Mouse (Mus musculus) left cerebral cortex, postnatal 14 days (tissue): ENCODE results near the gene Hpse2. TPM values are rescaled to one million over a fixed set of nuclear protein-coding genes. Genes with fewer than 3 reads are reported as not detected.

Source experiments
- DNase-seq, 2 experiments: peaks; one replicate each; pipeline ENCODE4 v3.0.0; 2021 to 2022; ENCODE audit warnings: low spot score in 2 of 2, mixed read lengths in 1 of 2
- intact Hi-C: fragments of 180-260 bp; cut with DNase I; formaldehyde crosslinking; loops from one replicate; pipeline ENCODE4 v1.15.1; 2025
- total RNA-seq, 2 experiments: library from RNA; stranded (reverse); gene quantifications; 2 replicates each; pipeline ENCODE4 v1.2.3; 2021

The Hpse2 gene
- total RNA-seq, 2 experiments from 2014 or later, result 0.18 to 0.27 TPM

GRCm38 (mm10) chr19:42877653-42878052 is 510.5 kb downstream of the Hpse2 start:
- no peak for DNase-seq
- intact Hi-C loops, result no loop called here

DNA sequence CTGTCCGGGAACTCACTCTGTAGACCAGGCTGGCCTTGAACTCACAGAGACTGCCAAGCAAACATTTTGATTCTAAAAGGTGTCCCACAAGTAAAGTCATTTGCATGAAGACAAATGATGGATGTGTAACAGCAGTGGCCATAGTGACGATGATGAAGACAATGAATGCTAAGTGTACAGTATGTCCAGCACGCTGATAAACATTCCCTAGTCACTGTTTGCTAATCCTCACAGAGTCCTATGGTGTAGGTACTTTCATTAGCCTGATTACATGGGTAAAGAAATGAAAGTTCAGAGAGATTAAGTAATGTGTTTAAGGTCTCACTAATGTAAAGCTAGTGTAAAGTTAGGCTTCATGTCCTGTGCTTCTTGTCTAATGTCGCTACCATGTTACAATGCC is 511.6 kb downstream of the Hpse2 start:
- intact Hi-C loops, result no loop called here
- DNase-seq, result no peak

DNA sequence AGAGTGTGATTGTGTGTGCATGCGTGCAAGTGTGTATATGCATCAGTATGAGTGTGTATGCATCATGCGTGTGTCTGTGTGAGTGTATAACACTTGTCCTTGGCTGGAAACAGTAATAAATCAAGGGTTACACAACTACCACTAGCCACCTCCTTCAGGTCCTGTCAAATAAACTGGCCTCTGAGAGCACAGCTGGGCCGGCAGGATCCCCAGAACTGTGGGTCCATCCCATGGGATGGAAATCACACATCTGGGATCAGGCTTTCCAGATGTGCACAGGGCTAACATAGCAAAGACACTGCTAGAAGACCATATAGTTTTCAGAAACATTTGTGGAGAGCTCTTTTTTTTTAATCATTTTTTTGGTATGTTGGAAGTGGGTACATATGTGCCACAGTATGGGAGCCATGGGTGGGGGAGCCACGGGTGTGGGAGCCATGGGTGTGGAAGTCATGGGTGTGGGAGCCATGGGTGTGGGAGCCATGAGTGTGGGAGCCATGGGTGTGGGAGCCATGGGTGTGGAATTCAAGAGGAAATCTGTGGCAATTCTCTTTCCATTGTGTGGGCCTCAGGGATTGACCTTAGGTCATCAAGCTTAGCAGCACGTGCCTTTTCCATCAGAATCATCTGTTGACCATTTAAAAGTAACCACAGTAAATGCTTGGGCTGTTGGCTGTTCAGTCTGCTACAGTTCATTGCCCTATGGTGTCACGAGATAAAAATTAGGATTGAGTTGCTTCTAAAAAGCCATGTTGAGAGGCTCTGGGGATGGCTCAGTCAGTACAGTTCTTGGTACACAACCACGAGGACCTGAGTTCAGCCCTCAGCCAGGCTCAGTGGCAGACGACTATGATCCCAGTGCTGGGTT is 518.3 kb downstream of the Hpse2 start:
- no peak for DNase-seq
- intact Hi-C loops, result no loop called here

DNA sequence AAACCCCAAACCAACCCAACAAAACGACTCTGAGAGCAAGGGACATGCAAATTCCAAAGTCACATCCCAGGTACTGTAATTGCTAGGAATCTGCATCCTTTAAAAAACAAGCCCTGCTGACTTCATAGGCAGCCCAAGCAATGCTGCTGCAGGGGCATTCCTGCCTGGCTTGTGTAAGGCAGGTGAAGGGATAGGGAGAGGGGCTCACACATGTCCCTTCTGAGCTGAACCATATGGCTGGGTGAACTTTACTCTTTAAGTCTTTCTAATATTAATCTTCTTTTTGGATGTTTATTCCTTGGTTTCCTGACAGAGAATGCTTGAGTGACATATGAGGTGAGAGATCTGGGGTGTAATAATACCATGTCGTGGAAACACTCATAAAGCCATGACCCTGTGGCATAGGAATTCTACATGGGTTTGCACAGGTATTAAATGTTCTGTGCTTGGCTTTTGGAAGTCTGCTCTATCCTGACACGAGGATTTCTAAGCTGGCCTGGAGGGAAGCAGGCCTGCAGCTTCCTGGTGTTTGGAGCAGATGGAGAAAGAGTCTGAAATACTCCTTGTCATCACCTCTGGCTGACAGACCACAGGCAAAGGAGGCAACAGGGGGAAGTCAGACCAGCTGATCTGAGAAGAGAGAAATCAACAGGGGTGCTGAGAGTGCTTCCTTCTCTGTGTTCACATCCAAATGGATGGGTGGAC is 519.0 kb downstream of the Hpse2 start:
- intact Hi-C loops, result no loop called here
- no peak for DNase-seq

GRCm38 (mm10) chr19:42863013-42863412 is 525.1 kb downstream of the Hpse2 start:
- DNase-seq, result no peak
- intact Hi-C loops, result no loop called here

DNA sequence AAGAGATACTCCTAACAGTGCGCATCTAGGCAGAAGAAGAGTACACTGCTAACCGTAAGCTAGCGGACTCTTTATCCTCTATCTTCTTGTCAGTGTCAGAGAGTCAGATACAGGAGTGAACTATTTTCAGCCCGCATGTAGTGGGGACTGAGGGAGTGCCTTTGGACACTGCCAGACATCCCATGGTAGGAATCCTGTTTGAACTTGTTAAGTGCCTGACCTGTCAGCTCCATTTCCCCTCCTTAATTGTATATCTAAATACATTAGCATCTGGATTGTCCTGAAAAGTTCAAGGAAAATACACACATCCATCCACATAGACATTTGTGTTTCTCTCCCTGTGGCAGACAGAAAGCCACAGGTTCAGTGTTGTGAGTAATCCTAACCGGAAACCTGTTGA is 531.1 kb downstream of the Hpse2 start:
- DNase-seq, result no peak
- intact Hi-C loops, result no loop called here

- DNase-seq, result no peak
- intact Hi-C loops, result no loop called here
These were observed 532.5 kb downstream of the Hpse2 start for GRCm38 (mm10) chr19:42855649-42856048.

DNA sequence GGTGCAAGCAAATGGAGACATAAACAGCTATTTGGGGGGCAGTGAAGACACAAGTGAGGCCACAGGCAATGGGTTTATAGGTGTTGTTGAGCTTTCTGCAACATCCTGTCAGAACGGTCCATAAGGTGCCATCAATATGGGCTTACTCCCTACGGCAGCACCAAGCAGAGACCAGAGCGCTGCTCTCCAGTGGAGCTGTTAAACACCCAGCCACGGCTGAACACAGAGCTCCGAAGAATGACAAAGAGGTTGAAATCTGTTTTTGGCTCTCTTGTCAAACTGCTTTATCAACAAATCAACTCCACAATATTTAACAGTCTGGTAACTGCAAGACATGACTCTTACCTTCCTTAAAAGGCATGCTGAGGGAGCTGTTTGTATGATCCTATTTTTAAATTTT is 537.7 kb downstream of the Hpse2 start:
- peak in 1 of 2 experiments; percentile 38 for DNase-seq
- intact Hi-C loops, result no loop called here

- intact Hi-C loops, result no loop called here
- DNase-seq, result no peak
These were observed 548.4 kb downstream of the Hpse2 start for GRCm38 (mm10) chr19:42839621-42840294.

DNA sequence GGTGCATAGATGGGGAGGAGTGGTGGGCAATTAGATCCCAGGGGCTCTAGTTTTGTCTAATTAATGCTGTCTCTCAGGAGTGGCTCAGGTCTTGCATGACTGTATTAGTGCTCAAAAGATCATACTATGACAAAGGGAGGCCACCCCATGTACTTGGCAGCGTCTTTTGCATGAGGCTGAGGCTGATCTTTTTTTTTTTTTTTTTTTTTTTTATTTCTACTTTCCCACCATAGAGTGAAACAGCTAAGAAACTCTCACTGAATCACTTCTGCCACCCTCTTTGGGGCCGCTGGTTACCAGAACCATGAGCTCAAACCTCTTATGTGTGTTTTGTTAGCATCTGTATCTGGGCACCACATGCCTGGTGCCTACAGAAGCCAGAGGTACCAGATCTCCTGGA is 549.0 kb downstream of the Hpse2 start:
- no peak for DNase-seq

GRCm38 (mm10) chr19:42838271-42838670 is 549.9 kb downstream of the Hpse2 start:
- DNase-seq, result no peak

More for the DNA sequence above, 549.0 kb downstream of the Hpse2 start:
- intact Hi-C loops, result no loop called here

GRCm38 (mm10) chr19:42837591-42837990 is 550.6 kb downstream of the Hpse2 start:
- no peak for DNase-seq
- intact Hi-C loops, result no loop called here

More at GRCm38 (mm10) chr19:42838271-42838670, 549.9 kb downstream of the Hpse2 start:
- intact Hi-C loops, result no loop called here

- DNase-seq, result no peak
- intact Hi-C loops, result no loop called here
These were observed 555.0 kb downstream of the Hpse2 start for GRCm38 (mm10) chr19:42833126-42833525.

GRCm38 (mm10) chr19:42832251-42832650 is 555.9 kb downstream of the Hpse2 start:
- intact Hi-C loops, result no loop called here
- no peak for DNase-seq

GRCm38 (mm10) chr19:42829196-42829595 is 559.0 kb downstream of the Hpse2 start:
- no peak for DNase-seq
- intact Hi-C loops, result no loop called here

DNA sequence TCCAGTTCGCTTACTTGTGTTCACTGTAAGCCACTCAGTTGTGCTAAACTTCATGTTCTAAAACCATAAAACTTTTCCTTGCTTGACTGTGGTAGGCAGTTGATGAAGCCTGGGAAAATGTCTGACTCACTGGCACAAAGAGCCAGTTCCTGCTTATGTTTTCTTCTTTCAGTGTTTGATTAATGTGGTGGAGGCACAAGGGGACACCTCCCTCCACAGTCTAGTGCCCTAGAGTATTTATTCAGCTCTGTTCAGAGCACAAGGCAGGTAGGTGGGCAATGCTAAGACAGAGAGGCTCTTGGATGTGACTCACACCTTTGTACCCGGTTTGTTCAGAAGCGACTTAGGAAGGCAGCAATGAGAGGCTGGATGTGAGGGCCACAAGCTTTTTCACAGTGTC is 560.3 kb downstream of the Hpse2 start:
- intact Hi-C loops, result no loop called here

GRCm38 (mm10) chr19:42820109-42820508 is 568.0 kb downstream of the Hpse2 start:
- intact Hi-C loops, result no loop called here
- no peak for DNase-seq

More for the DNA sequence above, 560.3 kb downstream of the Hpse2 start:
- no peak for DNase-seq

- intact Hi-C loops, result no loop called here
- no peak for DNase-seq
These were observed 570.4 kb downstream of the Hpse2 start for GRCm38 (mm10) chr19:42817761-42818160.

DNA sequence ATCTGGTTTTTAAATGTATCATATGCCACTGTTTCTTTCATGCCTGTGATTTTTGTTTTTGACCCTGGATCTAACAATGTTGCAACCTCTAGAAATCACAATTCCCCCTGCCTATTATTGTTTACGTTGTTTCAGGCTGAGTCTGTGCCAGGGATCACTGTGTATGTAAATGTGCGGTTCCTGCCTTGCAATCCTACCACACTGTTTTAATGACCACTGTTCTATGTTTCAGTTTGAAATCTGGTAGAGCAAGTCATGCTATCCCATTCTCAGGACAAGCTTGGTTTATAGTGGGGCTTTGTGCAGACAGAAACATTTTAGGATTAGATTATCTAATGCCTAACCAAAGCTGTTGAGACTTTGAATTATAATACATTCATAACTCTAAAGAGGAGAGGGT is 571.9 kb downstream of the Hpse2 start:
- intact Hi-C loops, result no loop called here
- no peak for DNase-seq

DNA sequence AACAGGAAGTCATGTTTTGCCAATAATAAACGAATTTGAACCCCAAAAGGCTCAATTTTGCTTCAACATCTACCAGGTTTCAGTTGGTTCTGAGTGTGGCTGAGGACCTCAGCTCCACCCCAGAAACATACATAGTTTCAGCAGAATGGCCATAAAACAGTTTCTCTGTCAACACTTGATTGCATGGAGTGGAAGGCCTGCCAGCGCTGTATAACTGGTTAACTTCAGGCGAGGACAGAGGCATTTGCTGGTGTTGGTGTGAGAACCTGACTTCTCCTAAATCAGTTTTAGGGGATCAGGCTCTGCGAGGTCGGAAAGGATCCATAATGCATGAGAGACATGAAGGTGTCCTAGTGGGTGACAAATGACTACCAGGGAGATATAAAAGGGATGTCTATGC is 578.0 kb downstream of the Hpse2 start:
- intact Hi-C loops, result no loop called here
- DNase-seq, result no peak
